Mouse (Mus musculus): Measurements from ENCODE around the gene Hoxd13. TPM values are rescaled to one million over a fixed set of nuclear protein-coding genes. Genes with fewer than 3 reads are reported as not detected.

Gene Hoxd13
- polyA plus RNA-seq, 1 experiment from 2014 or later, result 0.06 TPM

DNA sequence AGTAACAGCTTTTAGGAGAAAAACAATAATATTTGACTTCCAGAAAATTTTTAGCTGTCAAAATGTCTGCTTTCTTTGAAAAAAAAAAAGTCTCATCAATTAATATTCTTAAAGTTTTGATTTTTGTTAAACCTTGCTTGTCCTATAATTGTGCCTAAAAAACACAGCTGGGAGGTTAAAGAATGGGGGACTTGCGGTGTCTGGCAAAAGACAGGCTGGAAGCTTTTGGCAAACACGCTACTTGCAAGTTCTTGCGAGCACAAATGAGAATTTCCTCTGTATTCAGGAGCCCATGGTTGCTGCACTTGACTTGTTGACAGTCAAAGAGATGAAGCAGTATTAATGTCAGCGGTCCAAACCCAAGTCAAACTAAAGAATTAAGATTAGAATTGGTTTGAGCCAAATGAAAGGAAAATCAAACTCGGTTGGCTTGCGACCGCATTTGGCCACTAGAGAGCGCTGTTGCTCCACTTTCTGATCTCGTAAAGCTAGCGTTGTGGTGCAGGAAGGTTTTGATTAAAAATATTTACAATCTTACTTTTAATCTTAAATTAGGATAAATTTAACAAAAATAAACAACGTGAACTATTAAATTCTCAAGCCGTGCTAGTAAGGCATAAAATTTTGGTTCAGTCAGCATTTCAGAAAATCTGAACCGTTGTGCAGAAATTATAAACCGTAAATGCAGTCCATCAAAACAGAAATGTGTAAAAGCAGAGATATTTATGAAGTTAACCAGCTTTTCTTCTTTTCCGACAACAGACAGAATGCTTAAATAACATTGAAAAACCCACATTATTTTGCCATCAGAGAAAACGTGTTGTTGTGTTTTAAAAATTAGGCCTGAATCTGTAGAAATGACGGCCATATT lies 34.1 kb downstream of the Hoxd13 start:
- Histone ChIP-seq H3K36me3 (replicated peaks) (no peaks in the 10 kb centered on the region), H3K27me3 (replicated peaks) (peaks cover 86% of the 10 kb centered on the region), H3K4me3 (no peak overlapping the region), H3K4me1 (peaks cover 19% of the 10 kb centered on the region), H3K4me2 (no peak overlapping the region), H3K9ac (no peak overlapping the region), H3K9me3 (no peaks in the 10 kb centered on the region), H3K27ac (no peak overlapping the region)
- WGBS, result 11% methylated on average over 17 of the region's 17 CpGs
- no peak for ATAC-seq (replicated peaks)

- Histone ChIP-seq H3K4me1 (peaks cover 15% of the 10 kb centered on the region), H3K4me2 (no peak overlapping the region), H3K27ac (no peak overlapping the region), H3K36me3 (replicated peaks) (no peaks in the 10 kb centered on the region), H3K9ac (no peak overlapping the region), H3K27me3 (replicated peaks) (peaks cover 86% of the 10 kb centered on the region), H3K4me3 (no peak overlapping the region), H3K9me3 (no peaks in the 10 kb centered on the region)
- no peak for ATAC-seq (replicated peaks)
- WGBS, result 16% methylated on average over 6 of the region's 6 CpGs
Measured at GRCm38 (mm10) chr2:74702820-74703219, 34.7 kb downstream of the Hoxd13 start.

DNA sequence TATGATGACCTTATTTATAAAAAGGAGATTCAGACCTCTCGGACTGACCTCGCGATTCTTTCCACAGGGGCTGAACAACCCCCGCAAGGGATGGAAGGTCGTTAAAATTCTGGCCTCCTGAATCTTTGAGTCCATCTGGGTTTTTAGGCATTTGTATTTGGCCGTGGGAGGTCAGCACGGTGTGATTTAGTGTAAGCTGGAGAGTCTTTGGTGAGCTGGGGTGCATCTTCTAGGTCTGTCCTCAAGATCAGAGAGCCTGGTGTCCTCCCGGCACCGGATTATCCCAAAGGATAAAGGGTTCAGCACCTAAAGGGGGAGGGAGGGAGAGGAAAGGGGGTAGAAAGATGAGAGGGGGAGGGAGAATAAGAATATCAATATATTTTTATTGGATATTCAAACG lies 35.2 kb downstream of the Hoxd13 start:
- H3K9me3 ChIP-seq, result no peaks in the 10 kb centered on the region
- H3K4me1 ChIP-seq, result peaks cover 11% of the 10 kb centered on the region
- H3K36me3 ChIP-seq (replicated peaks), result no peaks in the 10 kb centered on the region
- no peak for ATAC-seq (replicated peaks)
- H3K4me3 ChIP-seq, result no peak overlapping the region
- 4% methylated on average over 10 of the region's 10 CpGs for WGBS
- H3K27ac ChIP-seq, result no peak overlapping the region
- H3K9ac ChIP-seq, result no peak overlapping the region
- no peak overlapping the region for H3K4me2 ChIP-seq
- peaks cover 87% of the 10 kb centered on the region for H3K27me3 ChIP-seq (replicated peaks)

DNA sequence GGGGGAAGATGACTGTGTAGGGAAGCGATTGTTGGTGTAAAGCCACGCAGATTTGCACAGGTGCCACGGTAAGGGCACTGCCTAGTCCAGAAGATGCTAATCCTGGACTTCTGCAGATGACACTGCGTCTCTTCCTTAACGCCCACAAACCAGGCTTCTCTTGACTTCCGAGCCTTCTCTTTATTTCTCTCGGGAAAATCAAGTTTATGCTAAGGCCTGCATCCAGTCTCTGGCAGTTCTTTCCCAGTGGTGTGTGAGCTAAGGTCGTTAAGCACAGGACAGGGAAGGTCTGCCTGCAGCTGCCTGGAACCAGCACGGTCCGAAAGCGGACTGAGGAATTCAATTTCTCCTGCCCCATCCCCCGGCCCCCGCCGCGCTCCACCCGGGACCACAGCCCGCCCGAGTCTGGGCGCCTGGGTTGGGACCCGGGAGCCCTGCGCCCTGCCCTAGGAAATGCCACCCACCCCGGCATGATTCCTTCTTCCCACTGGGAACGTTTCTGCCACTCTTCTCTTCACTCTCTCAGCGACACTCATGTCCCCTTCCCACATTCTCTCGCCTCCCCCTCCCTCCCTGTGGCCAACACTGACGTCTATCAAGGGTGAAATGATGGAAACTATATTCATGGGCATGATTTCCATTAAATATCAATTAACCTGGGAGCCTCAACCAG lies 35.7 kb downstream of the Hoxd13 start:
- Histone ChIP-seq H3K4me3 (no peak overlapping the region), H3K9me3 (no peaks in the 10 kb centered on the region), H3K4me2 (no peak overlapping the region), H3K4me1 (peaks cover 11% of the 10 kb centered on the region), H3K9ac (no peak overlapping the region), H3K27ac (no peak overlapping the region), H3K27me3 (replicated peaks) (peaks cover 88% of the 10 kb centered on the region), H3K36me3 (replicated peaks) (no peaks in the 10 kb centered on the region)
- 2% methylated on average over 26 of the region's 26 CpGs for WGBS
- ATAC-seq (replicated peaks), result no peak

DNA sequence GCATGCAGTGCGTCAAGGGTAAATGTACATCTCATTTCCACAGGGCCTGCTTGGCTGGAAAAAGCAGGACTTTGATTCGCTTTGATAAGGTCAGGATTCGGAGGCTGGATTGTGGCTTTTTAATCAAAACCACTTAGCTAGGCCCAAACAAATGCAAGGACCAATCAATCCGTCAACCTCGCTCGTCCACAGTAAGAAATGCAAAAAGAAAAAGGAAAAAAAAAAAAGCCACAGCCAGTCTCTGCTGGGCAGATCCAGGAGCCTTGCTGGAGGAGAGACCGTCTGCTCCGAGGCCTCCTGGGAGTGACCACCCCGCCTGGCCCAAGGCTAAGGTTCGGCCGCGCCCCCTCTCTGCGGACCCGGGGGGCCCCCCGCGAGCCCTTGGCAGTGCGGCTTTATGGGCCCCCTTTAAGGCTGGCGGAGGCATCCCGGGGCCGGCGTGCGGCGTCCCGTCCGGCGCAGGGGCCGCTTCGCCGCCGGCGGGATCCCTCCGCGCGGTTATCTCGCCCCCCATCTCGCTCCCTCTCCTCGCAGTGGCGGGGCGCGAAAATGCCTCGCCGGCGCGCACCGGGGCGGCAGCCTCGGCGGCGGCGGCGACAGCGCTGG lies 36.4 kb downstream of the Hoxd13 start, which contains the start of gene Hoxd8:
TSS of gene Hoxd8 (plus strand) at position 223 of the 606 bp plus-strand sequence.
- Histone ChIP-seq H3K4me2 (peak within 1 kb of the TSS; percentile 46), H3K4me3 (peak within 1 kb of the TSS; percentile 28), H3K36me3 (replicated peaks) (no peaks in the 10 kb centered on the region), H3K27ac (no peak within 1 kb of the TSS), H3K9me3 (no peaks in the 10 kb centered on the region), H3K9ac (no peak within 1 kb of the TSS), H3K4me1 (peaks cover 11% of the 10 kb centered on the region), H3K27me3 (replicated peaks) (peaks cover 88% of the 10 kb centered on the region)
- no peak for ATAC-seq (replicated peaks)
- WGBS, result under 1% methylated on average over 50 of the region's 52 CpGs

DNA sequence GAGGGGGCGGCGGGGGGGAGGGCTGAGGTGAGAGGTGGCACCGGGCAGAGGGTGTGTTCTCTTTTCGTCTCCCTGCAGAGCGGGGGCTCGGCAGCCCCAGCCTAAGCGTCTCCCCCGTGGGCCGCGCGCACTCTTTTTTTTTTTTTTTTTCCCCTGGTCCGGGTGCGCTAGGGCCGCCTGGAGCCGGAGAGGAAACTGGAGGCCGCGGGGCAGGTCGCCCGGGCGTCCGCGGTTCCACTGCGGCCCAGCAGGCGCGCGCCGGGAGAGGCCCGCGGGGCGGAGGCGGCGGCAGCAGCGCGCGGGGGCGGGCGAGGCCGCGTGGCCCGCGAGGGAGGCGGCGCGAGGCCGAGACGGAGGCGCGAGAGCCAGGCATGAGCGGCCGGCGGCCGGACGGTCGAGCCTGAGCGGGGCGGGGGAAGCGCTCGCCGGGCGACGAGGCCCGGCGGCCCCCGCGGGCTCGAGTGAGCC lies 36.9 kb downstream of the Hoxd13 start:
- peak overlapping the region; percentile 46 for H3K4me2 ChIP-seq
- no peak overlapping the region for H3K9ac ChIP-seq
- H3K4me3 ChIP-seq, result peak overlapping the region; percentile 28
- peaks cover 11% of the 10 kb centered on the region for H3K4me1 ChIP-seq
- WGBS, result 0% methylated on average over 28 of the region's 66 CpGs
- no peak for ATAC-seq (replicated peaks)
- H3K27ac ChIP-seq, result no peak overlapping the region
- peaks cover 88% of the 10 kb centered on the region for H3K27me3 ChIP-seq (replicated peaks)
- H3K36me3 ChIP-seq (replicated peaks), result no peaks in the 10 kb centered on the region
- no peaks in the 10 kb centered on the region for H3K9me3 ChIP-seq

- WGBS, result under 1% methylated on average over 52 of the region's 85 CpGs
- peak overlapping the region; percentile 46 for H3K4me2 ChIP-seq
- peak overlapping the region; percentile 28 for H3K4me3 ChIP-seq
- ATAC-seq (replicated peaks), result no peak
- no peaks in the 10 kb centered on the region for H3K36me3 ChIP-seq (replicated peaks)
- peaks cover 11% of the 10 kb centered on the region for H3K4me1 ChIP-seq
- H3K27me3 ChIP-seq (replicated peaks), result peaks cover 88% of the 10 kb centered on the region
- H3K27ac ChIP-seq, result no peak overlapping the region
- no peak overlapping the region for H3K9ac ChIP-seq
- H3K9me3 ChIP-seq, result no peaks in the 10 kb centered on the region
Measured at GRCm38 (mm10) chr2:74705467-74706089, 37.5 kb downstream of the Hoxd13 start.

DNA sequence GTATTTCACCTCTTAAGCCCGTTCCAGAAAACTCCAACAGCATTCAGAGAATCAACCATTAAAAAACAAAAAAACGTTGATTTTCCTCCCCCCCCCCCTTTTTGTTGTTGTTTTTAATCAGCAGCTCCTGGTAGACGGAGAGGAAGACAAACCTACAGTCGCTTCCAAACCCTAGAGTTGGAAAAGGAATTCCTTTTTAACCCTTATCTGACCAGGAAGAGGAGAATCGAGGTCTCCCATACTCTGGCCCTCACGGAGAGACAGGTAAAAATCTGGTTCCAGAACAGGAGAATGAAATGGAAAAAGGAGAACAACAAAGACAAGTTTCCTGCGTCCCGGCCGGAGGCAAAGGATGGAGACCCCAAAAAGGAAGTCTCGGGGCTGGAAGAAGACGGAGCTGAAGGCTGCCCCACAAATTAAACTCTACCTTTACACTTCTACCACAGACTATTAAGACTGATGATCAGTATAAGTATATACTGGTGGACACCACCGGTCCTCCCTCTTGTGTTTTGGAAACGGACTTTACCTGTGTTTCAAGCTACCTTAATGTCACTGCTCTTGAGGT lies 38.4 kb downstream of the Hoxd13 start:
- Histone ChIP-seq H3K9me3 (no peaks in the 10 kb centered on the region), H3K36me3 (replicated peaks) (no peaks in the 10 kb centered on the region), H3K4me2 (no peak overlapping the region), H3K9ac (no peak overlapping the region), H3K27ac (no peak overlapping the region), H3K4me3 (no peak overlapping the region), H3K4me1 (peaks cover 11% of the 10 kb centered on the region), H3K27me3 (replicated peaks) (peaks cover 86% of the 10 kb centered on the region)
- WGBS, result 3% methylated on average over 13 of the region's 13 CpGs
- no peak for ATAC-seq (replicated peaks)

DNA sequence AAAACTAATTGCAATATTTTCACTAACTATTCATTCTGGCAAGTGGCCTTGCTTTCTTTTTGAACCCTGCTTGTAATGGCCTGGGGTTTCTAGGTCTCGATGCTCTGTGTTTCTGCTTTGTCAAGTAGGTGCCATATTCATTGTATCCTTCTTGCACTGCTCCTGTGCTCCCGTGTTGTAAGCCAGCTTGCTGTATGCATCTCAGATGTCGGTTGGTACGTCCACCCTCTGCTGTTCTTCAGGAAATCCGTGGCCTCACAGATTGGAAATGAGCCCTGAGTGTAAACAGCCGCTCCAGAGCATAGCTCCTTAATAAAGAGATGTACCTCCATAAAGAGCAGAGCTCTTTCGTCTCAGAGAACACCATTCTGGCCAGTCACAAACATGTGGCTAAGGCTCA lies 39.5 kb downstream of the Hoxd13 start:
- ATAC-seq (replicated peaks), result no peak

GRCm38 (mm10) chr2:74708676-74709075 lies 40.6 kb downstream of the Hoxd13 start:
- Histone ChIP-seq H3K9ac (no peak overlapping the region), H3K9me3 (no peaks in the 10 kb centered on the region), H3K4me2 (no peak overlapping the region), H3K4me3 (no peak overlapping the region), H3K4me1 (peaks cover 17% of the 10 kb centered on the region), H3K36me3 (replicated peaks) (no peaks in the 10 kb centered on the region), H3K27me3 (replicated peaks) (peaks cover 92% of the 10 kb centered on the region), H3K27ac (no peak overlapping the region)
- no peak for ATAC-seq (replicated peaks)
- WGBS, result 5% methylated on average over 4 of the region's 4 CpGs

More for the DNA sequence above, 39.5 kb downstream of the Hoxd13 start:
- H3K9ac ChIP-seq, result no peak overlapping the region
- no peak overlapping the region for H3K27ac ChIP-seq
- no peaks in the 10 kb centered on the region for H3K9me3 ChIP-seq
- H3K36me3 ChIP-seq (replicated peaks), result no peaks in the 10 kb centered on the region
- no peak overlapping the region for H3K4me2 ChIP-seq
- peaks cover 17% of the 10 kb centered on the region for H3K4me1 ChIP-seq
- H3K27me3 ChIP-seq (replicated peaks), result peaks cover 89% of the 10 kb centered on the region
- no peak overlapping the region for H3K4me3 ChIP-seq
- 5% methylated on average over 7 of the region's 7 CpGs for WGBS

- H3K9me3 ChIP-seq, result no peaks in the 10 kb centered on the region
- H3K4me1 ChIP-seq, result peaks cover 17% of the 10 kb centered on the region
- 6% methylated on average over 5 of the region's 5 CpGs for WGBS
- no peak overlapping the region for H3K4me2 ChIP-seq
- peaks cover 92% of the 10 kb centered on the region for H3K27me3 ChIP-seq (replicated peaks)
- H3K9ac ChIP-seq, result no peak overlapping the region
- no peak overlapping the region for H3K4me3 ChIP-seq
- no peaks in the 10 kb centered on the region for H3K36me3 ChIP-seq (replicated peaks)
- no peak for ATAC-seq (replicated peaks)
- no peak overlapping the region for H3K27ac ChIP-seq
Measured at GRCm38 (mm10) chr2:74709465-74710419, 41.6 kb downstream of the Hoxd13 start.
